Mouse (Mus musculus) liver, embryonic 13.5 days (tissue): Measurements from ENCODE around the gene 1700003F12Rik. TPM values are rescaled to one million over a fixed set of nuclear protein-coding genes. Genes with fewer than 3 reads are reported as not detected.

ENCODE experiments used
- ATAC-seq: fragments of 200-750 bp; cut with Nextera tagmentation; 2 replicates; pipeline ENCODE4 v1.8.0; 2017; ENCODE audit warnings: low read depth, mild to moderate bottlenecking, moderate number of reproducible peaks, moderate library complexity
- DNase-seq: peaks from one replicate; pipeline ENCODE4 v3.0.0; 2022
- H3K27ac ChIP-seq: fragments of 300-500 bp; sonication (generic); 2 replicates; pipeline ENCODE4 v1.5.1; 2015; ENCODE audit warnings: moderate library complexity, mild to moderate bottlenecking, inconsistent platforms
- H3K27me3 ChIP-seq: fragments of 300-500 bp; sonication (generic); 2 replicates; pipeline ENCODE4 v1.6.1; 2015; ENCODE audit warnings: mild to moderate bottlenecking, inconsistent platforms
- H3K36me3 ChIP-seq: fragments of 300-500 bp; sonication (generic); 2 replicates; pipeline ENCODE4 v1.6.1; 2015; ENCODE audit warnings: mild to moderate bottlenecking, inconsistent platforms
- H3K4me1 ChIP-seq: fragments of 300-500 bp; sonication (generic); replicated peaks from 2 replicates; pipeline ENCODE4 v1.6.1; 2015; ENCODE audit warnings: inconsistent platforms
- H3K4me2 ChIP-seq: fragments of 300-500 bp; sonication (generic); 2 replicates; pipeline ENCODE4 v1.6.1; 2015; ENCODE audit warnings: inconsistent platforms, mild to moderate bottlenecking, moderate library complexity
- H3K4me3 ChIP-seq: fragments of 300-500 bp; sonication (generic); replicated peaks from 2 replicates; pipeline ENCODE4 v1.5.1; 2015; ENCODE audit warnings: mild to moderate bottlenecking, inconsistent platforms
- H3K9ac ChIP-seq: fragments of 300-500 bp; sonication (generic); 2 replicates; pipeline ENCODE4 v1.6.1; 2015; ENCODE audit warnings: mild to moderate bottlenecking, inconsistent platforms
- H3K9me3 ChIP-seq: fragments of 300-500 bp; sonication (generic); replicated peaks from 2 replicates; pipeline ENCODE4 v1.6.1; 2016; ENCODE audit warnings: inconsistent platforms
- WGBS: fragments of 180-500 bp; shearing (Covaris S2); methylation state at CpG from one replicate; pipeline ENCODE4 v1.1.7; 2015; ENCODE audit not compliant: insufficient replicate concordance; 5-methylcytosine and 5-hydroxymethylcytosine counted together
- polyA plus RNA-seq: library from polyadenylated mRNA; unstranded; fragments of >200 nt; fragmentation: Nextera tagmentation; extraction: Ambion mirVana; gene quantifications from 2 replicates; pipeline ENCODE4 v1.2.1, GENCODE M21; 2015

The 1700003F12Rik gene
- polyA plus RNA-seq, 1 experiment from 2014 or later, result 1.5 TPM

DNA sequence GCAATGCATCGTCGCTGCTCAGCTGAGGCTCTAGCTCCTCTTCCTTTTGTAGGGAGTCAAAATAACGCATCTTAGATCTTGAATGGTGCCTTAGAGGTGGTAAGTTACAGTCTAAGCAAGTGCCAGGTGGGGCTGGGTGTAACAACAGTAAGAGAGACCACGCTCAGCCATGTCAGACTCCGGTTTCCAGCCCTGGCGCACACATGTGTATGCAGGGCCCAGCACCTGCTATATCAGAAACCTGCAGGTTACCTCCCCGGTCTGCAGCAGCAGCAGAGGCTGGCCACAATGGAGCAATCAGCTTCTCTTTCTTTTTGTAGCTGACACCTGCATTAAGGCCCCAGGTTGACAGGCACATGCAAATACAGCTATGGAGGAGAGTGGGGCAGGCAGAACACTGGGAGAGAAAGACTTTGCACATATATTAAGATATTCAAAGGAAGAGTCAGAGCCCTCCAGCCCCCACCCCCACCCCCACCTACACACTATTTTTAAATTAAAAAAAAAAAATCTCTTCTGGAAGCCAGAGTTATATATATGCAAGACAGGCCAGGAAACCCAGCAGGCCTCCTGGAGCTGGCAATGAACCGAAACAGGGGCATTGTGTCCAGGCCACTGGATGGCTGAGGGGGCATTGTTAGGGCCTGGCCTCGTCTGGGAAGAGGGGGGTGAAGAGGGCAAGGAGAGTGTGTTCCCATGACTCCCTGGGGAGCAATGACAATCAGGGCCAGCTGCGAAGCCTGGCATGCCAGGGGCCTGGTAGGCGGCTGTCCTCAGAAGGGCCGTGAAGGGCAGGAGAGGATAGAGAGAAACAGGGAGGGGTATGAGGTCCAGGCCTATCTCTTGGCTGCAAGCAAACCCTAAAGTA lies 30.2 kb downstream of the 1700003F12Rik start:
- DNase-seq (no peak), ATAC-seq (no peak)
- no peaks in the 10 kb centered on the region for H3K9me3 ChIP-seq
- no peak overlapping the region for H3K4me3 ChIP-seq
- no peaks in the 10 kb centered on the region for H3K27me3 ChIP-seq
- no peak overlapping the region for H3K9ac ChIP-seq
- H3K36me3 ChIP-seq, result no peaks in the 10 kb centered on the region
- no peaks in the 10 kb centered on the region; the same call in 1 of the 2 replicates for H3K4me1 ChIP-seq
- 67% methylated on average over 12 of the region's 12 CpGs for WGBS
- H3K4me2 ChIP-seq, result no peak overlapping the region
- H3K27ac ChIP-seq, result no peak overlapping the region

DNA sequence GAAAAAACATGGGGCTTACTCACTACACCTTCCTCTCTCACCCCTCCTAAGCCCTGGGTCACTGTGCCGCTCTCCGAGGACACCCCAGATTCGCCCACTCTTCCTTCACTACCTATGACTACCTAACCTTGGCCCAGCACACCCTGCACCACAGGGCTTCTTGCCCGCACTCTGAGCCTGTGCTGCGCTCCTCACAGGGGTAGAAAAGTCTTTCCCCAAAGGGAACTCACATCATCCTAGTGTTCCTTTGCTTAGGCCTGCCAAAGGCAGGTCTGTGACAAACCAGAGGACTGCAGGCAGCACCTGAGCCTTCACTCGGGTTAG lies 30.8 kb downstream of the 1700003F12Rik start:
- no peaks in the 10 kb centered on the region for H3K36me3 ChIP-seq
- DNase-seq (no peak), ATAC-seq (no peak)
- no peak overlapping the region for H3K4me2 ChIP-seq
- H3K4me1 ChIP-seq, result peaks cover 3% of the 10 kb centered on the region
- H3K27ac ChIP-seq, result no peak overlapping the region
- H3K4me3 ChIP-seq, result no peak overlapping the region
- no peaks in the 10 kb centered on the region for H3K9me3 ChIP-seq
- no peaks in the 10 kb centered on the region for H3K27me3 ChIP-seq
- WGBS, result 79% methylated on average over 6 of the region's 6 CpGs
- H3K9ac ChIP-seq, result no peak overlapping the region

DNA sequence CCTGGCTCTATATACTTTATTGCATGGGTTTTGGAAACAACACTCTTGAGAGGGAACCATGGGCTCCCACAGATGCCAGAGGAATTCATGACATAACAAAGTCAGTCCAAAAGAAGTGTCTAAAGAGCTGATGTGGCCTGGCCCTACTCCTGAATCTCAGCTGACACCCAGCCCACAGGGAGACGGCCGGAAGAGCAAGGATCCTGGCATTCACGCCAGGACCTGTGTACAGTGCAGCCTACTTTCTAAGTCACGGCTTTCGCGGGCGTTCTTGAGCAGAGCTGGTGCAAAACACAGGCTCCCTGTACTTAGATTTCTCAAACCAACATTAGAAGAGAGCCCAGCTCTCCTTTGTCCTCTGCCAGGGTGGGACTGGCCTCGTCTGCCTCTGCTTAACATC lies 33.7 kb downstream of the 1700003F12Rik start:
- Histone ChIP-seq H3K27ac (no peak overlapping the region), H3K4me3 (no peak overlapping the region), H3K9me3 (no peaks in the 10 kb centered on the region), H3K9ac (no peak overlapping the region), H3K4me1 (peaks cover 27% of the 10 kb centered on the region), H3K27me3 (no peaks in the 10 kb centered on the region), H3K4me2 (no peak overlapping the region), H3K36me3 (no peaks in the 10 kb centered on the region)
- WGBS, result 81% methylated on average over 8 of the region's 8 CpGs
- DNase-seq (no peak), ATAC-seq (no peak)

DNA sequence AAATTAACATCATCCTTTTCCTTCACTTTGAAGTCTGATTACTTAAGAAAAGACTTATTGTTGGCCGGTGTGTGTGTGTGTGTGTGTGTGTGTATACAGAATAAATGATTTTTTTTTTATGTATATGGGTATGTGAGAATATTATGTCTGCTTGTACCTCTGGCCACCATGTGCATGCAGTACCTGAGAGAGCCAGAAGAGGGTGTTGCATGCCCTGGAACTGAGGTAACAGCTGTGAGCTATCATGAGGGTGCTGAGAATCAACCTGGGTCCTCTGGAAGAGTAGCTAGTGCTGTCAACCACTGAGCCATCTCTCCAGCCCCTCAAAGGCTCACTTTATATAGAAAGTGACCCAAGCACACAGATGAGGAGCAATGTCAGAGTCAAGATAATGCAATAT lies 34.5 kb downstream of the 1700003F12Rik start:
- peaks cover 27% of the 10 kb centered on the region for H3K4me1 ChIP-seq
- no peak overlapping the region for H3K27ac ChIP-seq
- WGBS, result 66% methylated on average over 1 of the region's 1 CpGs
- H3K27me3 ChIP-seq, result no peaks in the 10 kb centered on the region
- H3K9ac ChIP-seq, result no peak overlapping the region
- H3K9me3 ChIP-seq, result no peaks in the 10 kb centered on the region
- H3K4me3 ChIP-seq, result no peak overlapping the region
- no peak for ATAC-seq
- H3K4me2 ChIP-seq, result no peak overlapping the region
- no peak for DNase-seq
- H3K36me3 ChIP-seq, result peaks cover 2% of the 10 kb centered on the region

DNA sequence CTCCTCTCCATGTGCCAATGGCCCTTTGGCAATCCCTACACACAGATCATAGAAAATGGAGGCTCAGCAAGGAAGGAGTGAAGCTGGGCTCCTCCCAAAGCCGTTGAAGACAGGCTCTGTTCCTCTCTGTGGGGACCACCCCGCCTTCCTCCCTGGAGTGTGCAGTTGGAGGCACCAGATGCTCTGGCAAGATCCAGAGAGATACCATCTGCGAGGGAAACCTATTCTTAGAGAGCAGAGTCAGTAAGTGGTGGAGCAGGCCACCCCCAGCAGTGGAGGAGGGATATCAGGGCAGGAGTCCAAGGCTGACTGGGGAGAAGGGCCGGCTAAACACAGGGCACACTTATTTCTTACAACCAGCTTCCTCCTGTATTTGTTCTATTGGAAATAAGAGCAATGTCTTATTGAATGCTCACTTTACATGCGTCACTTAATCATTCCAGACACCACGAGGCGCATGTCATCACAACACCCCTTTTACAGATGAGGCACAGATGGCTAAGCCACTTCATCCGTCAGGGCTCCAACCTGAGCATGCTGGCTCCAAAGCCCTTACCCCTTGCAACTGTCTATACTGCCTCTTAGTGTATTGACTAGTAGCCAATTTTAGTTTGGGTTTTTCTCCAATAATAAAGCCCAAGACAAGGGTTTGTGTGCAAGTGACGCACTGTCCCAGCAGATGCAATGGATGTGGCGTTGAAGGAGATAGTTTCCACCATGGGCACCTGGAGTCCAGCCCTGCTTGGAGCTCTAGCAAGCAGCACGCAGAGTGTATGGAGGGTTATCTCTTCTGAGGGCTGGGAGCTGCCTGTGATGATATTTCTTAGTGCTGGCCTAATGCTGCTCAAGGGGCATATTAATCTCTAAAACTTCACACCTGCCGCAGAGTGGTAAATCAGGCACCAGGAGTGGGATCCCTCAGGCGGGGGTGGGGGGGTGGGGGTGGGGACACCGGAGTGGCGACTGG lies 37.3 kb downstream of the 1700003F12Rik start:
- no peak for DNase-seq
- 0 out of 2 replicates have a peak overlapping the region, but pooled peaks have one; percentile 10 for H3K27ac ChIP-seq

DNA sequence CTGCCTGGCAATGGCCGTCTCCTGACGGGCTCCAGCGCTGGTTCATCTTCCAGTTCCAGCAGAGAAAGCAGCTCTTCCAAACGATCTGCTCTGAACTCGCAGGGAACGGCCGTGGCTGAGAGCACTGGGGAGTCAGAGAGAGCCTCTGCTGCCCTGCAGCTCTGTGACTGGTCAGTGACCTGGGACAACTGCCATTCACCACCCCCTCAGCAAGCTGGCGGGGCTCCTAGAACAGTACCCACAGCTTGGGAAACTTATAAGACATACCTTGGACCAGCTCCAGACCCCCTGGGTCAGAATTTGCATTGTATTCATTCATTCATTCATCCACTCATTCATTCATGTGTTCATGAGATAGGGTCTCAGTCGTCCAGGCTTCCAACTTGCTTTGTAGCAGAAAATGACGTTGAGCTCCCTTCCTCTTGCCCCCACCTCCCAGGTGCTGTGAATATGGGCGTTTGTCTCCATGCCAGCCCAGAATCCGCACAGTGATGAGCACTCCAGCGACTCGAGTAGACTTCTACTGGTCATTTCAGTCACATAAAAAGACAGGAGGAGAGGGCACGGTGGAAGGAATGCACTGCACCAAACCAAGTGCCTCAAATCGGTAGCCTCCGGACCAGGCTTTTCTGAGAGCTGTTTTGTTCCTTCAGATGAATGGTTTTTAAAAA lies 38.2 kb downstream of the 1700003F12Rik start:
- Histone ChIP-seq H3K4me2 (no peak overlapping the region), H3K9ac (no peak overlapping the region), H3K9me3 (no peaks in the 10 kb centered on the region), H3K27ac (no peak overlapping the region), H3K27me3 (no peaks in the 10 kb centered on the region), H3K4me1 (peaks cover 27% of the 10 kb centered on the region), H3K36me3 (peaks cover 17% of the 10 kb centered on the region), H3K4me3 (no peak overlapping the region)
- 70% methylated on average over 17 of the region's 17 CpGs for WGBS
- DNase-seq, result no peak
- ATAC-seq, result no peak

More for the DNA sequence above, 37.3 kb downstream of the 1700003F12Rik start:
- Histone ChIP-seq H3K4me3 (no peak overlapping the region), H3K36me3 (peaks cover 17% of the 10 kb centered on the region), H3K9me3 (no peaks in the 10 kb centered on the region), H3K27me3 (no peaks in the 10 kb centered on the region), H3K4me2 (no peak overlapping the region), H3K9ac (no peak overlapping the region), H3K4me1 (peaks cover 27% of the 10 kb centered on the region)
- ATAC-seq, result peak; percentile 65
- 44% methylated on average over 15 of the region's 15 CpGs for WGBS

DNA sequence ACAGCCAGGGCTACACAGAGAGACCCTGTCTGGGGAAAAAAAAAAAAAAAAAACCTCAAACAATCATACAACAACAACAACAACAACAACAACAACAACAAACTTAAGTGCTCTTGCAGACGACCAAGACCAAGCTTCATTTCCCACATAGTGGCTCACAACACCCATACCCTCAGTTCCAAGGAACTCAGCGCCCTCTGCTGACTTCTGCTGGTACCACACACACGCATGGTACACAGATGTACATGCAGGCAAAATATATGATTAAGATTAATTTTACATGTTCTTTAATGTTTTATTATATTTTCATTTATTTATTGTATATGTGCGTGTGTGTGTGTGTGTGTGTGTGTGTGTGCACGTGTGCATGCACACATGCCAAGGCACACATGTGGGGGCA lies 39.5 kb downstream of the 1700003F12Rik start:
- no peak overlapping the region for H3K27ac ChIP-seq
- peaks cover 17% of the 10 kb centered on the region for H3K36me3 ChIP-seq
- H3K27me3 ChIP-seq, result no peaks in the 10 kb centered on the region
- no peaks in the 10 kb centered on the region for H3K9me3 ChIP-seq
- H3K4me1 ChIP-seq, result peaks cover 27% of the 10 kb centered on the region
- no peak overlapping the region for H3K9ac ChIP-seq
- ATAC-seq, result no peak
- peak; percentile 45 for DNase-seq
- no peak overlapping the region for H3K4me2 ChIP-seq
- 60% methylated on average over 5 of the region's 5 CpGs for WGBS
- no peak overlapping the region for H3K4me3 ChIP-seq

DNA sequence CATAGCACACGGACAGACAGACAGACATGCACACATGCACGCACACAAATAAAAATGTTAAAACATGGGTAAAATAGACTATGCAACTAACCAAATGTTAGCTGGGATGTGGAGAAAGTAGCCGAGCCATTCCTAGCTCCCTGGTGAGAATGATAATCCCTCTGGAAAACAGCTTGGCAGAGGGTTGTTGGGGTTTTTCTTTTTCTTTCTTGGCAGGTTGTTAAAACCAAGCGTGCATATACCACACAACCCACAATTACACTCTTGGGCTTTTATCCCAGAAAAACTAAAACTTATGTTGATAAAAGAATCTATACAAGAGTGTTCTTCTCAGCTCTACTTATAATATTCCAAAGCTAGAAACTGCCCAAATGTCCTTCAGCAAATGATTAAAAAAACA lies 42.2 kb downstream of the 1700003F12Rik start:
- Histone ChIP-seq H3K4me3 (no peak overlapping the region), H3K36me3 (peaks cover 38% of the 10 kb centered on the region), H3K27me3 (no peaks in the 10 kb centered on the region), H3K4me1 (peaks cover 10% of the 10 kb centered on the region), H3K27ac (no peak overlapping the region), H3K9me3 (no peaks in the 10 kb centered on the region), H3K4me2 (no peak overlapping the region), H3K9ac (no peak overlapping the region)
- DNase-seq, result no peak
- ATAC-seq, result no peak
- WGBS, result 78% methylated on average over 4 of the region's 4 CpGs

DNA sequence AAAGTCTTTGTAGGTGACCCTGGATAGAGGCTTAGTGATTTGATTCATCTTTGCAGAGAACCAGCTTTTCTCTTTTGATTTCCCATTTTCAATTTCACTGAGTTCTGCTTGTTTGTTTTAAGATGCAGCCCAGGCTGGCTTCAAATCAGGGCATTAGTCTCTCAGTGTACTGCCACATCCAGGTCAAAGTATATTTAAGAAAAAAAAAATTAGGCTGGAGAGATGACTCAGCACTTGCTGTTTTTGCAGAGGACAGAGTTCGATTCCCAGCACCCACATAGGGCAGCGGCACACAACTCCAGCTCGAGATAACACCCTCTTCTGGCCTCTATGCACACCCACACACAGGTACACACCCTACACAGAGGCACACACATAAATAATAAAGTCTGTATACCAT lies 44.4 kb downstream of the 1700003F12Rik start:
- ATAC-seq, result no peak
- WGBS, result 62% methylated on average over 3 of the region's 3 CpGs

DNA sequence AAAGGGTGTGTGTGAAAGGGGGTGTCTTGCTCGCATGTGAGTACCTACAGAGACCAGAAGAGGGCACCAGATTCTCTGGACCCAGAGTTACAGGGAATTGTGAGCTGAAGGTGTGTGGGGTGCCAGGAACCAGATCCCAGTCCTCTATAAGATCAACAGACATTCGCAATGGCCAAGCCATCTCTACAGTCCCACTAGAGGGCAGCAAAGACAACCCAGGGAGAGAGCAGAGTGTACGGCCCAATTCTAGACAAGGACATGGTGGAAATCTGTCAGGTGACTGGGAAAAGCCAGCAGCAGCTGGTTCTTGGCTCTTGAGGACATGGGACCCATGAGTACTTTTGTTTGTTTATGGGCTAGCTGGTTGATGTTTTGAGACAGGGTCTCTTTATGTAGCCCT lies 46.1 kb downstream of the 1700003F12Rik start:
- ATAC-seq, result no peak
- H3K9ac ChIP-seq, result no peak overlapping the region
- H3K4me1 ChIP-seq, result peaks cover 7% of the 10 kb centered on the region; the same call in 1 of the 2 replicates
- no peak for DNase-seq
- H3K4me2 ChIP-seq, result no peak overlapping the region
- H3K27me3 ChIP-seq, result no peaks in the 10 kb centered on the region
- WGBS, result 52% methylated on average over 3 of the region's 3 CpGs
- H3K9me3 ChIP-seq, result no peaks in the 10 kb centered on the region
- H3K36me3 ChIP-seq, result peaks cover 40% of the 10 kb centered on the region
- H3K27ac ChIP-seq, result no peak overlapping the region
- H3K4me3 ChIP-seq, result no peak overlapping the region

More for the DNA sequence above, 44.4 kb downstream of the 1700003F12Rik start:
- Histone ChIP-seq H3K4me1 (no peaks in the 10 kb centered on the region), H3K9me3 (no peaks in the 10 kb centered on the region), H3K27me3 (no peaks in the 10 kb centered on the region), H3K36me3 (peaks cover 56% of the 10 kb centered on the region), H3K27ac (no peak overlapping the region), H3K9ac (no peak overlapping the region), H3K4me2 (no peak overlapping the region), H3K4me3 (no peak overlapping the region)
- DNase-seq, result no peak

DNA sequence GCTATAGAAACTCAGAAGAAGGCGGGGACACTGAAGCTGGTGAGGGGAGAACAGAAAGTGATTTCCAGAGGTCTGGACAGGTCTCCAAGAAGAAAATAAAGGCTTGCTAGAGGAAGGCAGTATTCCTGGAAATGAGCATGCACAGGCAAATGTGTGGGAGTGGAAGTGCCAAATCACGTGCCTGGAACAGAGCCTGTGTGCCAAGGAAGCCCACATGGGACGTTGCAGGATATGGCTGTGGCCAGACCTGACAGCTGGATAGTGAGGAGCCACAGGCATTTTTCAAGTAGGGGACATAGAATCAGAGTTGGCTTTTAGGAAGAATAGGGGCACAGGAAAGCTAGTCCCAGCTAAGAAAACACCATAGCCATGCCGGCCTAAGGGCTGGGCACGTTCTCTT lies 48.9 kb downstream of the 1700003F12Rik start:
- Histone ChIP-seq H3K4me1 (peaks cover 21% of the 10 kb centered on the region), H3K27me3 (no peaks in the 10 kb centered on the region), H3K4me3 (no peak overlapping the region), H3K9ac (no peak overlapping the region), H3K27ac (no peak overlapping the region), H3K9me3 (no peaks in the 10 kb centered on the region), H3K36me3 (peaks cover 40% of the 10 kb centered on the region), H3K4me2 (no peak overlapping the region)
- DNase-seq (no peak), ATAC-seq (no peak)
- 77% methylated on average over 5 of the region's 5 CpGs for WGBS
